Mouse (Mus musculus) sigmoid colon, adult 10 weeks (tissue): Measurements from ENCODE around the gene Stc2. TPM values are rescaled to one million over a fixed set of nuclear protein-coding genes. Genes with fewer than 3 reads are reported as not detected.

Experiments
- polyA plus RNA-seq: library from polyadenylated mRNA; stranded (reverse); fragments of 350-450 nt; fragmentation: Illumina TruSeq; extraction: RNeasy Lipid Tissue Mini Kit (QIAGEN cat#74804); gene quantifications from one replicate; pipeline ENCODE4 v1.2.3, GENCODE M21; 2014; ENCODE audit warnings: low read depth, low replicate concordance

The Stc2 gene
- polyA plus RNA-seq: 10.4 TPM

DNA sequence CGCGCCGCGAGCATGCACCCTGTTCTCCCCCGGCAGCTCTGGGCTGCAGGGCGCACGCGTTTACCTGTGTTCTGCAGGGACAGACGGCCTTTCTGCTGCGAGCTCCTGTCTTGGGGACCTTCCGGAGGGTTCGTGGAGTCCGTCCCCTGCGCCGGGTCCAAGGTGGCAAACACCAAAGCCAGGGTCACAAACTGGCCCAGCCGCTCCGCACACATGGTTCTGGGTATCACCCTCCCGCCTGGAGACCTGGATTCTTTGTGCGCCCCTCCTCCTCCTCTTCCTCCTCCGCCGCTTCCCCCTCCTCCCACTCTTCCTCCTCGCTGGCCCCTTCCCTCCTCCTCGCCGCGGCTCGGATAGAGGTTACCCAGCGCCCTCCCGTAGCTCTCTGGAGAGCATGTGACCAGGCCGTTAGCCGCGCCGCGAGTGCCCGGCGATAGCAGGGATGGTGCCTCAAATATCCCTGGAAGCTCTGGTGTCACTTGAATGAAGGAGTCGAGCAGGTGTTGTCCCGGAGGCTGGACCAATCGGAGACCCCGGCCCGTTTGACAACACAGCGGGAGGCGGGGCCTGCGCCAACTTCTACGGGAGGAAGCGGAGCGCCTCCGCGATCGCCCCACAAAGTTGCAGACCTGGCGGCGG lies at the start of gene Stc2:
TSS of gene Stc2 (minus strand) at position 427 of the 639 bp plus-strand sequence.

Other genes with a start within 250 kb of the Stc2 start
- not detected for gene Gm17332, start 187.6 kb downstream of the Stc2 start, polyA plus RNA-seq